In the genomic region with DNA sequence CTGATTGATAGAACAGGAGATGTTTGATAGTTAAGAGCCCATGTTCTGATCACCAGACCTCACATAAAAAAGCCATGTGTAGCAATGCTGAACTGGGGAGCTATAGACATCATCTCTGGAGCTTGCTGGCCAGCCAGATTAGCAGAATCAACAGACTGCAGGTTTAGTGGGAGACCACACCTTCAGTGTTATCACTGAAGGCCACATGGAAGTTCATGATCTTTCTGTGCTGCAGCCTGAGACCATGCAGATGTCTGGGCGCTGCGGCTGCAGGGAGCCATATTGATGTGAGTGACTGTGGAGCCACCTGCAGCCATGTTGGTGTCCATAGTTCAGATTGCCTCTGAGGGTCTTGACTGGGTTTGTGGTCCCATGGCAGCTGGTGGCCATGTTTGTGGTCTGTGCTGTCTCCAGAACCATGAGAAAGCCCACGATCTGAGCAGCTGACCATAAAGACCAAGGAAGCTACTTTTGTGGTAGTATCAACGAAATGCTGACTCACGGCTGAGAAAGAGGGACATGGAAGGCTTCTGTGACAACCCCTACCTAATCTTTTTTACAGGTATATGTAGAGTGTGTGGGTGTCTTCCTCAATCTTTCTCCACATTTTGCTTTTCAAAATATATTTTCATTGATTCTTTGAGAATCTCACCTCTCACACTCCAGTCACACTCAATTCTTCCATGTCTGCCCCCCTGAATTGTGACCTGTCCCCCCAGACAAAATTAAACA, we compare ENCODE assay signal across 24 mouse cellular contexts. TPM values are rescaled to one million over a fixed set of nuclear protein-coding genes. Genes with fewer than 3 reads are reported as not detected.
DNase-seq lines count a peak whose midpoint lies in the region; ATAC-seq lines count a peak whose summit lies in the region.
"Had no signal": no experiment of that assay in that cellular context is flagged by ENCODE, and none has a peak within 500 bp of the region (broad histone marks: within the 10 kb centered on the region; RNA-seq: fewer than 3 reads in every experiment).

No protein-coding gene starts in this region.

- H3K9me3 ChIP-seq in heart, embryonic 13.5 days = no peaks in the 10 kb centered on the region
- no peaks in the 10 kb centered on the region for H3K9me3 ChIP-seq in liver, embryonic 16.5 days (replicated peaks; ENCODE audit: control insufficient read depth, low read length)
- H3K9me3 ChIP-seq: embryonic facial prominence, embryonic 13.5 days; hindbrain, embryonic 15.5 days; limb, embryonic 15.5 days had no signal

- H3K4me2 ChIP-seq in heart, embryonic 13.5 days = no peak overlapping the region
- H3K4me2 ChIP-seq in liver, embryonic 16.5 days (ENCODE audit: low read depth, low read length) = no peak overlapping the region
- H3K4me2 ChIP-seq: embryonic facial prominence, embryonic 13.5 days; hindbrain, embryonic 15.5 days; limb, embryonic 15.5 days had no signal

- H3K9ac ChIP-seq in heart, embryonic 13.5 days = no peak overlapping the region
- H3K9ac ChIP-seq in liver, embryonic 16.5 days (ENCODE audit: low read depth, low read length) = no peak overlapping the region
- H3K9ac ChIP-seq: embryonic facial prominence, embryonic 13.5 days; hindbrain, embryonic 15.5 days; limb, embryonic 15.5 days had no signal

- intact Hi-C loops in heart, postnatal 36 days (cut with DNase I) = no loop called here

- H3K36me3 ChIP-seq in heart, embryonic 13.5 days = no peaks in the 10 kb centered on the region
- H3K36me3 ChIP-seq in liver, embryonic 16.5 days (ENCODE audit: control insufficient read depth, insufficient read depth) = no peaks in the 10 kb centered on the region
- H3K36me3 ChIP-seq: embryonic facial prominence, embryonic 13.5 days; hindbrain, embryonic 15.5 days; limb, embryonic 15.5 days had no signal

- 87% methylated on average over 5 of the region's 5 CpGs for WGBS in heart, embryonic 13.5 days
- WGBS in liver, embryonic 16.5 days (ENCODE audit: insufficient replicate concordance) = 63% methylated on average over 5 of the region's 5 CpGs

- DNase-seq in heart, postnatal 36 days = no peak
- peak; percentile 6 for DNase-seq in MEL-GATA-1-ER (ENCODE audit: extremely low read depth, low read depth)
- DNase-seq in lung, adult 18-20 months = no peak
- no peak for DNase-seq in left cerebral cortex, adult 9 months (ENCODE audit: low spot score in 2 of 2)
- DNase-seq in kidney, postnatal 36 days = no peak
- DNase-seq: adrenal gland, adult 8-10 months; B cell, adult 2 months; cerebellum, adult 11-12 months; cerebellum, postnatal 14 days; kidney, adult 11 months; layer of hippocampus, postnatal 36 days; lung, postnatal 10 days; right cerebral cortex, postnatal 25 days; thymus, postnatal 25 days had no signal

- no peak overlapping the region for H3K4me3 ChIP-seq in heart, embryonic 13.5 days
- no peak overlapping the region for H3K4me3 ChIP-seq in liver, embryonic 16.5 days (ENCODE audit: low read depth, low read length)
- H3K4me3 ChIP-seq: embryonic facial prominence, embryonic 13.5 days; hindbrain, embryonic 15.5 days; limb, embryonic 15.5 days had no signal

- H3K27me3 ChIP-seq in heart, embryonic 13.5 days (replicated peaks) = no peaks in the 10 kb centered on the region
- H3K27me3 ChIP-seq in liver, embryonic 16.5 days (ENCODE audit: control insufficient read depth, insufficient read depth, low read depth, low read length) = no peaks in the 10 kb centered on the region
- H3K27me3 ChIP-seq: embryonic facial prominence, embryonic 13.5 days; hindbrain, embryonic 15.5 days; limb, embryonic 15.5 days had no signal

- peak; percentile 37; the same call in 1 of the 2 replicates for ATAC-seq in heart, embryonic 13.5 days (ENCODE audit: extremely low read depth, insufficient number of reproducible peaks, low FRiP score, low TSS enrichment)
- ATAC-seq in erythroid progenitor cell, adult 5-6 weeks (replicated peaks; ENCODE audit: low FRiP score, poor library complexity, severe bottlenecking) = peak; percentile 89
- ATAC-seq in liver, embryonic 16.5 days (ENCODE audit: low read depth) = peak; percentile 94
- ATAC-seq: forebrain, embryonic 16.5 days; Patski had no signal

- no peak overlapping the region for H3K27ac ChIP-seq in heart, embryonic 13.5 days (replicated peaks)
- 0 out of 2 replicates have a peak overlapping the region, but pooled peaks have one; percentile 42 for H3K27ac ChIP-seq in liver, embryonic 16.5 days (ENCODE audit: low read length)
- H3K27ac ChIP-seq: embryonic facial prominence, embryonic 13.5 days; hindbrain, embryonic 15.5 days; limb, embryonic 15.5 days had no signal

- no peaks in the 10 kb centered on the region for H3K4me1 ChIP-seq in heart, embryonic 13.5 days
- H3K4me1 ChIP-seq in liver, embryonic 16.5 days (ENCODE audit: control insufficient read depth, low read depth, low read length) = peaks cover 2% of the 10 kb centered on the region; the same call in 1 of the 2 replicates
- H3K4me1 ChIP-seq: embryonic facial prominence, embryonic 13.5 days; hindbrain, embryonic 15.5 days; limb, embryonic 15.5 days had no signal

RNA-seq across cellular contexts. Expression of a gene that starts 26.7 kb away (rescaled TPM):
- 0.76 and 0.78 TPM in 2 replicates for polyA plus RNA-seq in heart, embryonic 13.5 days (2015; fragmentation: Nextera tagmentation; extraction: Ambion mirVana)
- total RNA-seq in heart, postnatal 36 days (2021) = not detected
- 1.4 TPM in 1 of 2 replicates, not detected in the other for total RNA-seq in erythroid progenitor cell, adult 5-6 weeks (2015; ENCODE audit: low replicate concordance)
- 0.13 TPM in 1 of 2 replicates, not detected in the other for total RNA-seq in erythroid progenitor cell, adult 5-6 weeks (2017; ENCODE audit: low replicate concordance)
- 0.18 and 0.22 TPM in 2 replicates for polyA plus RNA-seq in liver, embryonic 16.5 days (2015; fragmentation: Nextera tagmentation; extraction: Ambion mirVana)
- total RNA-seq: megakaryocyte, adult 5-6 weeks; neutrophil, adult 5-6 weeks had no signal

RNA-seq across cellular contexts. Expression of a gene that starts 55.5 kb away (rescaled TPM):
- polyA plus RNA-seq in heart, embryonic 13.5 days (2015; fragmentation: Nextera tagmentation; extraction: Ambion mirVana) = 179 and 194 TPM in 2 replicates
- total RNA-seq in heart, postnatal 36 days (2021) = 1,000 to 10,000 TPM; 1,212 to 1,313 TPM
- 16.3 and 18.0 TPM in 2 replicates for total RNA-seq in erythroid progenitor cell, adult 5-6 weeks (2015; ENCODE audit: low replicate concordance)
- total RNA-seq in erythroid progenitor cell, adult 5-6 weeks (2017; ENCODE audit: low replicate concordance) = 8.3 and 38.5 TPM in 2 replicates
- polyA plus RNA-seq in liver, embryonic 16.5 days (2015; fragmentation: Nextera tagmentation; extraction: Ambion mirVana) = 133 and 157 TPM in 2 replicates

Comparison
In these comparisons a context has a peak if more than half of its experiments do, and no peak if none do; other contexts are left out.
1. ATAC-seq: peak in every context shown above with its lines; median percentile 94 in liver, embryonic 16.5 days; 89 in erythroid progenitor cell, adult 5-6 weeks; 37 in heart, embryonic 13.5 days.
2. RNA of a gene that starts 55.5 kb away (total RNA-seq): 1,212 to 1,313 TPM in heart, postnatal 36 days; 8.3 to 38.5 TPM in erythroid progenitor cell, adult 5-6 weeks; every median in the first group is over 10 times any median in the second.